Mouse (Mus musculus) cerebellum, adult 8-10 months (tissue): Measurements from ENCODE around the gene Dgkb.
A peak's percentile ranks its signal among the peaks of the same experiment; 100 is the strongest.

Experiments
- DNase-seq: peaks from one replicate; pipeline ENCODE4 v3.0.0; 2022

Gene Dgkb

GRCm38 (mm10) chr12:37817426-37817825, at the start of gene Dgkb:
TSS of gene Dgkb (plus strand) at chr12:37817726.
- no peak for DNase-seq

- DNase-seq: no peak
Measured at GRCm38 (mm10) chr12:37769844-37770243, 47.7 kb upstream of the Dgkb start.

- peak; percentile 39 for DNase-seq
Measured at GRCm38 (mm10) chr12:37773681-37774357, 43.7 kb upstream of the Dgkb start.

DNA sequence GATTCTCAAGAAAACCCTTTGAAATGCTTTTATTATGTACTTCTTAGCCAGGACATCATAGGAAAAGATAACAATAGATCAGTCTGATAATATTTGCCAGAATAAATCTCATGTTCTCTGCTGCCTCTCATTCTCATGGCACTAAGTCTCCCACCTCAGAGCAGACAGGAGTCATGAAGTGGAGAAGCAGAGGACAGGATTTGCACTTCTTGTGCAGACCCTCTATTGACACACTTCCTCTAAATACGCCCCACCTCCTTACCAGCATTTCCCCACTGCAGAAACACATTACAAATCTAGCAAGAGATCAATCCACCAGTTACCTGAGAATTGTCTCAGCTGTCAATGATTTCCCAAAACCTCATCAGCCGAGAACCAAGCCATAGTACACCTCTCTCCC, 42.9 kb upstream of the Dgkb start:
- DNase-seq: no peak

GRCm38 (mm10) chr12:37796265-37796928, 21.1 kb upstream of the Dgkb start:
- DNase-seq: no peak

DNA sequence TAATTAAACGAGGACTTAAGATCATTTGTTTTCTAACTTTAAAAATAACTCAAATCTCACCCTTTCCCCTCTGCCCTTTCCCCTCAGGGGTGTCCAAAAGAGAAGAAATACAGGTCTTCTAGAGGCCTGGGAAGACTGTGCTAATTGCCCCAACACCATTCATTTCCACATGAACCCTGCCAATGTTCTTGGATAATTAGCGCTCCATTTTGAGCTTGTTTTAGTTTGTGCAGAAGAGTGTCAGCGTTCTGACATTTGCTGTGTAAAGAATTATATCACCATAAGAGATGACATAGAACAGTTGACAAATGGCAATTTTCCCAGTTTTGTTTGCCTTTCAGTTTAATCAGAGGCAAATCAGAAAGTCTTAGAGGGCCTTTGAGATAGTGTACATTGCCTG, 3.4 kb upstream of the Dgkb start:
- DNase-seq: no peak

GRCm38 (mm10) chr12:37821052-37821810, 3.7 kb downstream of the Dgkb start:
- DNase-seq: no peak

- DNase-seq: peak; percentile 39
Measured at GRCm38 (mm10) chr12:37880042-37881017, 62.8 kb downstream of the Dgkb start.

- DNase-seq: peak; percentile 10
Measured at GRCm38 (mm10) chr12:37881376-37881775, 63.9 kb downstream of the Dgkb start.

GRCm38 (mm10) chr12:37882796-37883195, 65.3 kb downstream of the Dgkb start:
- no peak for DNase-seq

DNA sequence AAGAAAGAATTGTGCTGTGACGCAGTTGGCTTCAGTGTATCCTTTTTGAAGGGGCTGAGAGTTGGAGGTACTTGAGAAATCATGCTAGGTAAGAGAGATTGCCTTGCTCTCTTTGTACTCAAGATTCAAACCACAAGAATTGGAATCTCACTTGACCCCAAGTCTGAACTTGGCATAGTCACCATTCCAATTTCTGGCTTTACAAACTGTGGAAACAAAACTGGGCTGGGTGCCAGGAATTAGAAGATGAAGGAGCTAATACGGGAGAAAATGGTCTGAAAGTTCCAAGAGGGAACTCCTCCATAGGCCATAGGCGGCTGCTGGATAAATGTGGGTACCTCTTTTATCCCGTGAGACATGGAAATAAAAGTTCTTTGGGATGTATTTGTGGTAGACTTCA, 66.3 kb downstream of the Dgkb start:
- DNase-seq: no peak

GRCm38 (mm10) chr12:37888591-37888990, 71.1 kb downstream of the Dgkb start:
- no peak for DNase-seq

GRCm38 (mm10) chr12:37889431-37889830, 71.9 kb downstream of the Dgkb start:
- no peak for DNase-seq

DNA sequence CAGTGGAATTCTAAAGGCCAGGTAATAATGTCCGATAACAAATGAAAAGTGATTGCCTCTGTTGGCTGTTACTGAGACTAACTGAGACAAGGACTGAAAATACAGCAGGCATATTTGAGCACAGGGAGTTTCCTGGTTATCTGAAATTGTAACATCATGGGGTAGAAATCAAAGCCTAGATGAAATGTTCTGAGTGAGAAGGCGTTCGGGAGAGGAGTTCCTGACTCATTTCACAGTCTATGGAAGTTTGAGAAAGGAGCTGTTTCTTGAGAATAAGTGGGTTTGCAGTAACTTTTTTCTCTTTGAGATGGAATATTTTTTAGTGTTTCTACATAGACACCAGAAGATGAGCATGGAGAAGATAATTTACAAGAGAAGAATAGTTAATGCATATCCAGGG, 73.8 kb downstream of the Dgkb start:
- DNase-seq: no peak

DNA sequence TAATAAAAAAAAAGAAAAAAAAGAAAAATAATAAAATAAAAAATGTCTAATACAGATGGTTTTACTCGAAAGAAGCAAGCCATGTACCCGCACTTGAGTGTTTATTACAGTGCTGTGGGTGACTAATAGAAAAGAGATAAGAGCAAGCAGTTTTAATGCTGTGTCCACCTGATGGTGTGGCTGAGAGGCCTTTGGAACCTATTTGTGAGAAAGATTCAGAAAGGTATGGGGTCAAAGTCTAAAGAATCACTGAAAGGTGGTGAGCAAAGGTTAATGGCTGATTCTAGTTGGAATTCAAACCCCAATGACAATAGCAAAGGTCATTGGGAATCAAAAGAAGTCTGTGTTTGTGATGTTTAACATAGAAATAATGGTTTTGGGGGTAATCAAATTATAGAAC, 124.6 kb downstream of the Dgkb start:
- DNase-seq: no peak

DNA sequence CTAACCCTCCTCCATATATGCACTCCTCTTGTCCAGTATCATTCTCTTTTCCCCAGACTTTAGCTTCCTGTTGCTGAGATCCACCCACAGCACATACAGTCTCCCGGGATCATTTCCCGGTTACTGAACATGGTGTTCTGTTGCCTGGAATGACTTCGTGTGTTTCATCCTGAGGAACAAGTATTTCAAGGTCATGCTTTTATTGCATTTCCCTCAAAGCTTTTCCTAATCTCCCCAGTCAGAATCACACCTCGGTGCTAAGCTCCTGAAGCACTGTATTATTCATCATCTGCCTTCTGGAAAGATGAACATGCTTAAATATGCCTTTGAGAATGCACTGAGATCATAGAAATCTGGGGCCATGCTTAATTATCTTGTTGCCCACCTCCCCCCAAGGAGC, 138.7 kb downstream of the Dgkb start:
- DNase-seq: no peak

- DNase-seq: no peak
Measured at GRCm38 (mm10) chr12:37971482-37971881, 154.0 kb downstream of the Dgkb start.

GRCm38 (mm10) chr12:37978498-37979187, 161.1 kb downstream of the Dgkb start:
- DNase-seq: no peak

- DNase-seq: no peak
Measured at GRCm38 (mm10) chr12:37985352-37985751, 167.8 kb downstream of the Dgkb start.

DNA sequence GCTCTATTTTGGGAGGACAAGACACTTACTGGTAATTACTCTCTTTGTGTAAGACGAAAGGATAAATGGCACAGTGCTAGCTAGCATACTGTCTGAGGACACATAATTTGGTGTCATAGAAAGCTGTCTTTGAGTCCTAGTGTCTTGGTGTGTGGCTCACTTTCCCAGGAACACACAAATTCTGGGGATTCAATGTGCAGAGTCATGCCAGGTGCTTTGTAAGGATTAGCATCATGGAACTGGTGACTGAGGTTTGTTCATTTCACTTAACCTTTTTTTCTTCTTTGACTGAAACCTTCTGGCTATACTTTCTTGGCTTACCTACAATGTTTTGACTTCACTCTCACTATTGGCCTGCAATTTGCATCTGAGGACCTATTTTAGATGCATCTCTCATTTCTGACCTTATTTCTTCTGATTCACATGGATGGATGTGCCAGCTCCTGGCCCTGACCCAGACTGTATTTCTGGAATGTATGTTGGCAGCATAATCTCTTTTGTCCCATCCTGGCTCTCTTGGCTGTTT, 170.6 kb downstream of the Dgkb start:
- peak; percentile 58 for DNase-seq

- no peak for DNase-seq
Measured at GRCm38 (mm10) chr12:37993221-37993620, 175.7 kb downstream of the Dgkb start.

DNA sequence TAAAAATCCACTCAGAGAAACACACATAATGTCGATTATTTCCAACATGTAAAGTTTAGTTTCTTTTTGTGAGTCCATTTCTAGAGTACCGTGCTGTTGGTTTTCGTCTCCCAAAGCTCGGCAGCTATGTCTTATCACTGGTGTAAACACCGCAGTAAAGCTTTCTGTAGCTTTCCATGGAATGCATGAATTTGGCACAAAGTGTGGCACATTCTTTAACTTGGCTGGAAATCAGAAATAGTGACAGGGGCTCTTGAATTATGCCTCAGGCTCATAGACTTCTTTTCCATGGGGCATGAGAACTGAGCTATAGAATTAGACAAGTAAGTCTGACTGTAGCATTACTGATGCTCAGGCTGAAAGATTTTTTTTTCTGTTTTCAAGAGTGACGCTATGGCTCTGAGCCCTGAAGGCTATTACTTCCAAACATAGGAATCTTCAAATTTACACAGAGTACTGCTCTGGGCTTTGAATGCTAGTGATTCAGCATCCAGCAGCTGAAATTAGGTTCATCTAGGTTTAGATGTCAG, 179.0 kb downstream of the Dgkb start:
- no peak for DNase-seq
